Mouse (Mus musculus) erythroid progenitor cell, adult 5-6 weeks (primary cell): Measurements from ENCODE around the gene Slc25a21. TPM values are rescaled to one million over a fixed set of nuclear protein-coding genes. Genes with fewer than 3 reads are reported as not detected.

Experiments
- ATAC-seq: replicated peaks from 2 replicates; pipeline ENCODE4 v1.8.0; 2016; ENCODE audit warnings: moderate number of reproducible peaks, mild to moderate bottlenecking, moderate TSS enrichment, inconsistent platforms; ENCODE audit not compliant: poor library complexity, low FRiP score, severe bottlenecking
- total RNA-seq, 2 experiments: library from RNA; stranded (forward) in 1 of 2; stranded (reverse) in 1 of 2; fragments of 150-400 nt in 1 of 2; fragments of 186-747, 209-891 nt in 1 of 2; gene quantifications; 2 replicates each; pipeline versions ENCODE4 v1.2.3 to v1.2.4; 2015 to 2017; ENCODE audit warnings: low replicate concordance in 2 of 2

The Slc25a21 gene
- total RNA-seq, 2 experiments from 2014 or later = 71.3 to 117 TPM

DNA sequence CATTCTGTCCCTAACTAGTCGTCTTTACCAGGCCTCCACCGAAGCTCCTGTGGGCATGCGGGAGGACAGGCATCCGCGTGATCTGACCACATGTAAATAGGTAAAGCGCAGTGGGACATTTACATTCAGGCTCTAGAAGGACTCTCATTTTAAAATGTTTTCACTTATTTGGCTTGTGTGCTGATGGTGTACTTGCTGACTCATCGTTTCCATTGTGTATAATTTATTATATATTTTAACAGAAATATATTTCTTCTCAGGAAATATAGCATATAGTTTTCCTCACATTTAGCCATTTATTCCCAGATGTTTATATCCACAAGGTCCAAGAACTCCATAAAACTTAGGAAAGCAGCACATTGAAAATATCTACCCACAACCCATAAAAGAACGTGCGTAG is 526.5 kb downstream of the Slc25a21 start:
- ATAC-seq = no peak

DNA sequence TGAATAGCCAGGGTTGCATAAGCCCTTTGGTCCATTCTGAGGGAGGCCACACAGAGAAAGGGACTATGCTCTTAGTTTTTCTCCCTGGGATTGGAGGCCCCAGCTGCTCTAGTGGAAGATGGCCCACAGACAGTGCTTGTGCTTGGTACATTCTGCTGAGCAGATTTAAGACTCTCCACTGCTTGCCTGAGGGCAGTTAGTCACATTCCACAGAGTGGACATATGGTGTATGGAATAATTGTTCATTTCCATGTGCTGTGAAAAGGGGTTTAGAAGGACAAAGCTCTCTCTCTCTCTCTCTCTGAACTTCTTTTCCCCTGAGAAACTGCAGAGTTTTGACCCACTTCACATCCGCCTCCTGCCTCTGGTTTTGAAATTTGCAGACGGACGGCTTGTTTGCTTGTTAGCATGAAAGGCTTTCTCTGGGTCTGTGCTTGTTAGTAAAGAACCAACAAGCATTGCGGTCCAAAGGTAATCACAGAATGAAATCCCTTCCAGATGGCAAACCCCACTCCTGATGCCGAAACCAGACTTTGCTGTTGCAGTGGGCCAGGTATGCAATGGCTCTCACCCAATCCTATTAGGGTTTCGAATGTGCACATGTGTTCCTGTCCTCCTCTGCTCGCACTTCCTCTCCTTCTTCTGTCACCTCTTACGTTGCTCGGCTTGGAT is 527.7 kb downstream of the Slc25a21 start:
- no peak for ATAC-seq

Other genes starting within 250 kb of the Slc25a21 start
- 22.0 and 49.5 TPM in 2 replicates for gene Prps1l3, start 32.9 kb upstream of the Slc25a21 start, total RNA-seq (2015; ENCODE audit: low replicate concordance)
- 33.6 and 48.1 TPM in 2 replicates for gene Prps1l3, start 32.9 kb upstream of the Slc25a21 start, total RNA-seq (2017; ENCODE audit: low replicate concordance)
- gene Mipol1, start 33.0 kb upstream of the Slc25a21 start, total RNA-seq (2015; ENCODE audit: low replicate concordance) = 2.5 and 7.2 TPM in 2 replicates
- gene Mipol1, start 33.0 kb upstream of the Slc25a21 start, total RNA-seq (2017; ENCODE audit: low replicate concordance) = 4.1 and 7.3 TPM in 2 replicates